Mouse (Mus musculus): Measurements from ENCODE around the gene Cnih4. TPM values are rescaled to one million over a fixed set of nuclear protein-coding genes. Genes with fewer than 3 reads are reported as not detected.

The Cnih4 gene
- polyA plus RNA-seq, 1 experiment from 2014 or later: 79.4 TPM

- peak overlapping the region; percentile 99 for H3K4me3 ChIP-seq
- 0 out of 2 replicates have a peak, but pooled peaks cover 4% of the 10 kb centered on the region for H3K36me3 ChIP-seq
- under 1% methylated on average over 21 of the region's 72 CpGs for WGBS
- H3K9ac ChIP-seq: peak overlapping the region; percentile 98
- ATAC-seq (ENCODE audit: insufficient number of reproducible peaks, insufficient read depth, low FRiP score, low TSS enrichment): 0 out of 2 replicates have a peak, but pooled peaks have one; percentile 10
- H3K9me3 ChIP-seq: no peaks in the 10 kb centered on the region
- H3K27ac ChIP-seq: peak overlapping the region; percentile 97
- no peaks in the 10 kb centered on the region for H3K27me3 ChIP-seq
- peak overlapping the region; percentile 66 for H3K4me2 ChIP-seq (replicated peaks)
- peaks cover 18% of the 10 kb centered on the region for H3K4me1 ChIP-seq
These were observed 67.0 kb downstream of the Cnih4 start for GRCm38 (mm10) chr1:181211403-181211919.

GRCm38 (mm10) chr1:181211920-181212633 is 67.6 kb downstream of the Cnih4 start, which contains the start of gene Wdr26:
Wdr26 (minus strand) TSS chr1:181212001.
- peak within 1 kb of the TSS; percentile 99 for H3K4me3 ChIP-seq
- WGBS: under 1% methylated on average over 51 of the region's 54 CpGs

GRCm38 (mm10) chr1:181214296-181215035 is 70.0 kb downstream of the Cnih4 start:
- Histone ChIP-seq H3K27ac (no peak overlapping the region), H3K4me1 (peaks cover 18% of the 10 kb centered on the region), H3K4me2 (replicated peaks) (no peak overlapping the region), H3K9me3 (no peaks in the 10 kb centered on the region), H3K9ac (no peak overlapping the region), H3K4me3 (no peak overlapping the region), H3K36me3 (no peaks in the 10 kb centered on the region), H3K27me3 (no peaks in the 10 kb centered on the region)
- 85% methylated on average over 8 of the region's 8 CpGs for WGBS
- ATAC-seq (ENCODE audit: insufficient number of reproducible peaks, insufficient read depth, low FRiP score, low TSS enrichment): no peak

More at GRCm38 (mm10) chr1:181211920-181212633, 67.6 kb downstream of the Cnih4 start, which contains the start of gene Wdr26:
- Histone ChIP-seq H3K4me1 (peaks cover 18% of the 10 kb centered on the region), H3K27ac (peak within 1 kb of the TSS; percentile 97), H3K9ac (peak within 1 kb of the TSS; percentile 98), H3K9me3 (no peaks in the 10 kb centered on the region), H3K27me3 (no peaks in the 10 kb centered on the region), H3K36me3 (0 out of 2 replicates have a peak, but pooled peaks cover under 1% of the 10 kb centered on the region), H3K4me2 (replicated peaks) (peak within 1 kb of the TSS; percentile 66)
- ATAC-seq (ENCODE audit: insufficient number of reproducible peaks, insufficient read depth, low FRiP score, low TSS enrichment): peak; percentile 91

- H3K9me3 ChIP-seq: no peaks in the 10 kb centered on the region
- no peak overlapping the region for H3K4me2 ChIP-seq (replicated peaks)
- H3K27me3 ChIP-seq: no peaks in the 10 kb centered on the region
- H3K36me3 ChIP-seq: no peaks in the 10 kb centered on the region
- H3K9ac ChIP-seq: no peak overlapping the region
- H3K4me1 ChIP-seq: peaks cover 8% of the 10 kb centered on the region; the same call in 1 of the 2 replicates
- H3K27ac ChIP-seq: no peak overlapping the region
- WGBS: 60% methylated on average over 4 of the region's 4 CpGs
- H3K4me3 ChIP-seq: no peak overlapping the region
- ATAC-seq (ENCODE audit: insufficient number of reproducible peaks, insufficient read depth, low FRiP score, low TSS enrichment): no peak
These were observed 71.8 kb downstream of the Cnih4 start for GRCm38 (mm10) chr1:181216315-181216714.

Other genes starting within 250 kb of the Cnih4 start
- 110 and 112 TPM in 2 replicates for gene Pycr2, start 240.4 kb upstream of the Cnih4 start, polyA plus RNA-seq (2016; fragmentation: Nextera tagmentation; extraction: Ambion mirVana)
- gene Lefty1, start 209.7 kb upstream of the Cnih4 start, polyA plus RNA-seq (2016; fragmentation: Nextera tagmentation; extraction: Ambion mirVana): 1.2 and 2.4 TPM in 2 replicates
- gene Tmem63a, start 202.3 kb upstream of the Cnih4 start, polyA plus RNA-seq (2016; fragmentation: Nextera tagmentation; extraction: Ambion mirVana): 8.8 and 8.9 TPM in 2 replicates
- 1.5 and 2.6 TPM in 2 replicates for gene Ephx1, start 123.8 kb upstream of the Cnih4 start, polyA plus RNA-seq (2016; fragmentation: Nextera tagmentation; extraction: Ambion mirVana)
- gene 9130409I23Rik, start 93.5 kb upstream of the Cnih4 start, polyA plus RNA-seq (2016; fragmentation: Nextera tagmentation; extraction: Ambion mirVana): not detected in 2 replicates
- gene Nvl, start 489 bp upstream of the Cnih4 start, polyA plus RNA-seq (2016; fragmentation: Nextera tagmentation; extraction: Ambion mirVana): 46.6 and 49.8 TPM in 2 replicates
- 38.0 and 42.2 TPM in 2 replicates for gene Wdr26, start 67.3 kb downstream of the Cnih4 start, polyA plus RNA-seq (2016; fragmentation: Nextera tagmentation; extraction: Ambion mirVana)
- gene Cnih3, start 207.9 kb downstream of the Cnih4 start, polyA plus RNA-seq (2016; fragmentation: Nextera tagmentation; extraction: Ambion mirVana): 0.54 and 0.70 TPM in 2 replicates

Data from embryonic facial prominence, embryonic 12.5 days (tissue).